Mouse (Mus musculus) mouse embryonic stem cell (cell line): ENCODE results near the gene Ggt6.

Experiments used
- in situ Hi-C, 2 experiments: fragments of 300-500 bp; cut with MboI; formaldehyde crosslinking; loops; 1 replicate in 1 of 2; 3 replicates in 1 of 2; pipeline ENCODE4 v1.14.3; 2019 to 2020; ENCODE audit warnings: low sequenced_read_pairs in 2 of 2, low pct_unique_long_range_greater_than_20kb in 1 of 2, mixed read lengths in 1 of 2; ENCODE audit not compliant: unreplicated experiment in 1 of 2

The Ggt6 gene

GRCm38 (mm10) chr11:72485960-72486359 is 50.6 kb downstream of the Ggt6 start:
- in situ Hi-C loops, result no loop called here

DNA sequence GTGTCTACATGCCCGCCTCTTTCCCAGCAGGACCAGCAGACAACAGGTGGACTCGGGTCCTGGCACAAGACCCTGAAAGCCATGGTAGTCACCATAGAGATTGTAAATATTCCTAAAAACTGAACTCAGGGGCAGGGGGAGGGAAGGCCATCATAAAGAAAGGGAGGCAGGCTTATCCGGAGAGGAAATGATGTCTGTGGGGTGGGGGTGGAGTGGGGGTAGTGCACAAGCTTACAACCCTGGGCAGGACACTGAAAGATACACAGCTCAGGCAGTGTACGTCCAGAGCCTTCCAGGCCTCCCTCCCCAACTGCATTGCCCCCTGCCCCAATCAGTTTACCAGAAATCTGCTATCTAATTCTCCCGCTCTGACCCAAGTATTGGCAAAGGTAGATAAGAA is 51.8 kb downstream of the Ggt6 start:
- in situ Hi-C loops, result no loop called here

DNA sequence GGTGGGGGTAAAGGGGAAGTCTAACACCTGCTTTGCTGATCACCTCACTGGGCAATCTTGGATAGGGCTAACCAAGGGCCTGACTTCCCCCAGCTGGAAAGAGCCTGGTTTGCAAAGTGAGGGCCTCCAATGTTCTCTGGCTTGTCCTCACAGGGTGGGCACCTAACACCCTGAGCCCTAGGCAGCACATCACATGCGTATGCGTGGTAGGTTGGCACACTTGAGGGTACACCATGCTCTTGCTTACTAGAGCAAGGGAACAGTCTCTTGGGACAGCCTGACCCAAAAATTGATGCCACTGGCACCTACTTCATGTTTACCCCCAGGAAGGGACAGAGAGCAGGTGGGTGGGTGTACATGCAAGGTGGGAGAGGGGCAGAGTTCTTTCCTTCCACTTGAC is 52.4 kb downstream of the Ggt6 start:
- in situ Hi-C loops, result no loop called here
